Mouse (Mus musculus): ENCODE data around the gene Prkaca. TPM values are rescaled to one million over a fixed set of nuclear protein-coding genes. Genes with fewer than 3 reads are reported as not detected.

The Prkaca gene
- polyA plus RNA-seq, 1 experiment from 2014 or later: 101 TPM

- no peak overlapping the region for H3K4me3 ChIP-seq (ENCODE audit: low read depth, low read length)
- H3K27me3 ChIP-seq (ENCODE audit: control insufficient read depth, insufficient read depth, low read length): no peaks in the 10 kb centered on the region
- H3K4me2 ChIP-seq (replicated peaks; ENCODE audit: low read depth, low read length): peak overlapping the region; percentile 23
- H3K4me1 ChIP-seq (ENCODE audit: control insufficient read depth, insufficient read depth, low read length): peaks cover 23% of the 10 kb centered on the region
- WGBS: 10% methylated on average over 5 of the region's 5 CpGs
- H3K36me3 ChIP-seq (ENCODE audit: control insufficient read depth, insufficient read depth, low read length): no peaks in the 10 kb centered on the region
- no peak overlapping the region for H3K9ac ChIP-seq (replicated peaks; ENCODE audit: low read depth, low read length)
- no peaks in the 10 kb centered on the region for H3K9me3 ChIP-seq (ENCODE audit: control insufficient read depth, low read depth, low read length)
- ATAC-seq (ENCODE audit: insufficient number of reproducible peaks, insufficient read depth, low FRiP score, low read depth): no peak
- H3K27ac ChIP-seq (ENCODE audit: low read length): no peak overlapping the region
These were observed 50.3 kb downstream of the Prkaca start for GRCm38 (mm10) chr8:84023085-84023484.

GRCm38 (mm10) chr8:84023631-84024030 is 50.8 kb downstream of the Prkaca start:
- Histone ChIP-seq H3K27ac (ENCODE audit: low read length) (no peak overlapping the region), H3K9me3 (ENCODE audit: control insufficient read depth, low read depth, low read length) (no peaks in the 10 kb centered on the region), H3K4me1 (ENCODE audit: control insufficient read depth, insufficient read depth, low read length) (peaks cover 23% of the 10 kb centered on the region), H3K27me3 (ENCODE audit: control insufficient read depth, insufficient read depth, low read length) (no peaks in the 10 kb centered on the region), H3K36me3 (ENCODE audit: control insufficient read depth, insufficient read depth, low read length) (no peaks in the 10 kb centered on the region), H3K4me3 (ENCODE audit: low read depth, low read length) (no peak overlapping the region), H3K4me2 (replicated peaks; ENCODE audit: low read depth, low read length) (no peak overlapping the region; the same call in 1 of the 2 replicates), H3K9ac (replicated peaks; ENCODE audit: low read depth, low read length) (no peak overlapping the region)
- 63% methylated on average over 1 of the region's 1 CpGs for WGBS
- no peak for ATAC-seq (ENCODE audit: insufficient number of reproducible peaks, insufficient read depth, low FRiP score, low read depth)

GRCm38 (mm10) chr8:84024171-84024570 is 51.4 kb downstream of the Prkaca start:
- WGBS: 18% methylated on average over 10 of the region's 10 CpGs
- Histone ChIP-seq H3K27ac (ENCODE audit: low read length) (no peak overlapping the region), H3K4me1 (ENCODE audit: control insufficient read depth, insufficient read depth, low read length) (peaks cover 23% of the 10 kb centered on the region), H3K4me3 (ENCODE audit: low read depth, low read length) (no peak overlapping the region), H3K4me2 (replicated peaks; ENCODE audit: low read depth, low read length) (no peak overlapping the region), H3K9ac (replicated peaks; ENCODE audit: low read depth, low read length) (no peak overlapping the region), H3K27me3 (ENCODE audit: control insufficient read depth, insufficient read depth, low read length) (no peaks in the 10 kb centered on the region), H3K9me3 (ENCODE audit: control insufficient read depth, low read depth, low read length) (no peaks in the 10 kb centered on the region), H3K36me3 (ENCODE audit: control insufficient read depth, insufficient read depth, low read length) (no peaks in the 10 kb centered on the region)
- ATAC-seq (ENCODE audit: insufficient number of reproducible peaks, insufficient read depth, low FRiP score, low read depth): no peak

- Histone ChIP-seq H3K4me2 (replicated peaks; ENCODE audit: low read depth, low read length) (peak overlapping the region; percentile 54), H3K9me3 (ENCODE audit: control insufficient read depth, low read depth, low read length) (no peaks in the 10 kb centered on the region), H3K9ac (replicated peaks; ENCODE audit: low read depth, low read length) (peak overlapping the region; percentile 18; the same call in 1 of the 2 replicates), H3K27ac (ENCODE audit: low read length) (no peak overlapping the region), H3K4me3 (ENCODE audit: low read depth, low read length) (peak overlapping the region; percentile 33), H3K4me1 (ENCODE audit: control insufficient read depth, insufficient read depth, low read length) (peaks cover 19% of the 10 kb centered on the region), H3K27me3 (ENCODE audit: control insufficient read depth, insufficient read depth, low read length) (no peaks in the 10 kb centered on the region), H3K36me3 (ENCODE audit: control insufficient read depth, insufficient read depth, low read length) (no peaks in the 10 kb centered on the region)
- WGBS: 1% methylated on average over 41 of the region's 41 CpGs
- ATAC-seq (ENCODE audit: insufficient number of reproducible peaks, insufficient read depth, low FRiP score, low read depth): peak; percentile 64
These were observed 53.1 kb downstream of the Prkaca start for GRCm38 (mm10) chr8:84025863-84026262.

GRCm38 (mm10) chr8:84027449-84027848 is 54.7 kb downstream of the Prkaca start:
- Histone ChIP-seq H3K4me3 (ENCODE audit: low read depth, low read length) (no peak overlapping the region), H3K9ac (replicated peaks; ENCODE audit: low read depth, low read length) (no peak overlapping the region), H3K27me3 (ENCODE audit: control insufficient read depth, insufficient read depth, low read length) (no peaks in the 10 kb centered on the region), H3K27ac (ENCODE audit: low read length) (no peak overlapping the region), H3K9me3 (ENCODE audit: control insufficient read depth, low read depth, low read length) (no peaks in the 10 kb centered on the region), H3K4me1 (ENCODE audit: control insufficient read depth, insufficient read depth, low read length) (peaks cover 10% of the 10 kb centered on the region), H3K4me2 (replicated peaks; ENCODE audit: low read depth, low read length) (no peak overlapping the region), H3K36me3 (ENCODE audit: control insufficient read depth, insufficient read depth, low read length) (no peaks in the 10 kb centered on the region)
- WGBS: 15% methylated on average over 10 of the region's 10 CpGs
- no peak for ATAC-seq (ENCODE audit: insufficient number of reproducible peaks, insufficient read depth, low FRiP score, low read depth)

- ATAC-seq (ENCODE audit: insufficient number of reproducible peaks, insufficient read depth, low FRiP score, low read depth): no peak
- Histone ChIP-seq H3K4me1 (ENCODE audit: control insufficient read depth, insufficient read depth, low read length) (no peaks in the 10 kb centered on the region), H3K27me3 (ENCODE audit: control insufficient read depth, insufficient read depth, low read length) (no peaks in the 10 kb centered on the region), H3K4me3 (ENCODE audit: low read depth, low read length) (no peak overlapping the region), H3K4me2 (replicated peaks; ENCODE audit: low read depth, low read length) (no peak overlapping the region), H3K27ac (ENCODE audit: low read length) (no peak overlapping the region), H3K9ac (replicated peaks; ENCODE audit: low read depth, low read length) (no peak overlapping the region), H3K36me3 (ENCODE audit: control insufficient read depth, insufficient read depth, low read length) (no peaks in the 10 kb centered on the region), H3K9me3 (ENCODE audit: control insufficient read depth, low read depth, low read length) (no peaks in the 10 kb centered on the region)
- WGBS: 88% methylated on average over 5 of the region's 5 CpGs
These were observed 56.5 kb downstream of the Prkaca start for GRCm38 (mm10) chr8:84029272-84029671.

- WGBS: 75% methylated on average over 4 of the region's 4 CpGs
- no peak for ATAC-seq (ENCODE audit: insufficient number of reproducible peaks, insufficient read depth, low FRiP score, low read depth)
- Histone ChIP-seq H3K36me3 (ENCODE audit: control insufficient read depth, insufficient read depth, low read length) (no peaks in the 10 kb centered on the region), H3K4me1 (ENCODE audit: control insufficient read depth, insufficient read depth, low read length) (no peaks in the 10 kb centered on the region), H3K4me3 (ENCODE audit: low read depth, low read length) (no peak overlapping the region), H3K4me2 (replicated peaks; ENCODE audit: low read depth, low read length) (no peak overlapping the region), H3K27me3 (ENCODE audit: control insufficient read depth, insufficient read depth, low read length) (no peaks in the 10 kb centered on the region), H3K9me3 (ENCODE audit: control insufficient read depth, low read depth, low read length) (no peaks in the 10 kb centered on the region), H3K27ac (ENCODE audit: low read length) (no peak overlapping the region), H3K9ac (replicated peaks; ENCODE audit: low read depth, low read length) (no peak overlapping the region)
These were observed 60.0 kb downstream of the Prkaca start for GRCm38 (mm10) chr8:84032777-84033176.

- H3K4me3 ChIP-seq (ENCODE audit: low read depth, low read length): no peak overlapping the region
- H3K27ac ChIP-seq (ENCODE audit: low read length): no peak overlapping the region
- no peaks in the 10 kb centered on the region for H3K36me3 ChIP-seq (ENCODE audit: control insufficient read depth, insufficient read depth, low read length)
- WGBS: 57% methylated on average over 5 of the region's 5 CpGs
- no peaks in the 10 kb centered on the region for H3K9me3 ChIP-seq (ENCODE audit: control insufficient read depth, low read depth, low read length)
- peaks cover 5% of the 10 kb centered on the region; the same call in 1 of the 2 replicates for H3K27me3 ChIP-seq (ENCODE audit: control insufficient read depth, insufficient read depth, low read length)
- no peak overlapping the region for H3K4me2 ChIP-seq (replicated peaks; ENCODE audit: low read depth, low read length)
- H3K9ac ChIP-seq (replicated peaks; ENCODE audit: low read depth, low read length): no peak overlapping the region
- H3K4me1 ChIP-seq (ENCODE audit: control insufficient read depth, insufficient read depth, low read length): 0 out of 2 replicates have a peak, but pooled peaks cover 3% of the 10 kb centered on the region
- ATAC-seq (ENCODE audit: insufficient number of reproducible peaks, insufficient read depth, low FRiP score, low read depth): no peak
These were observed 65.2 kb downstream of the Prkaca start for GRCm38 (mm10) chr8:84038015-84038414.

GRCm38 (mm10) chr8:84039050-84039449 is 66.3 kb downstream of the Prkaca start:
- Histone ChIP-seq H3K4me2 (replicated peaks; ENCODE audit: low read depth, low read length) (no peak overlapping the region), H3K4me1 (ENCODE audit: control insufficient read depth, insufficient read depth, low read length) (0 out of 2 replicates have a peak, but pooled peaks cover 3% of the 10 kb centered on the region), H3K27me3 (ENCODE audit: control insufficient read depth, insufficient read depth, low read length) (peaks cover 15% of the 10 kb centered on the region), H3K4me3 (ENCODE audit: low read depth, low read length) (no peak overlapping the region), H3K36me3 (ENCODE audit: control insufficient read depth, insufficient read depth, low read length) (no peaks in the 10 kb centered on the region), H3K9me3 (ENCODE audit: control insufficient read depth, low read depth, low read length) (no peaks in the 10 kb centered on the region), H3K9ac (replicated peaks; ENCODE audit: low read depth, low read length) (no peak overlapping the region), H3K27ac (ENCODE audit: low read length) (no peak overlapping the region)
- WGBS: 4% methylated on average over 5 of the region's 5 CpGs
- ATAC-seq (ENCODE audit: insufficient number of reproducible peaks, insufficient read depth, low FRiP score, low read depth): 0 out of 2 replicates have a peak, but pooled peaks have one; percentile 14
